Mouse (Mus musculus) 3T3-L1 (cell line): Measurements from ENCODE around the gene Trim42.
A peak's percentile ranks its signal among the peaks of the same experiment; 100 is the strongest.

Experiments
- DNase-seq: peaks from one replicate; pipeline ENCODE4 v3.0.0-alpha.2; 2015; ENCODE audit warnings: low read depth, low spot score

Trim42 gene

GRCm38 (mm10) chr9:97369591-97369990 is at the start of gene Trim42:
Gene Trim42 (minus strand): TSS chr9:97369958.
- no peak for DNase-seq

GRCm38 (mm10) chr9:97414876-97415668 is 45.3 kb upstream of the Trim42 start:
- DNase-seq, result no peak

- DNase-seq, result no peak
Measured at GRCm38 (mm10) chr9:97408142-97408541, 38.4 kb upstream of the Trim42 start.

GRCm38 (mm10) chr9:97356441-97356840 is 13.3 kb downstream of the Trim42 start:
- no peak for DNase-seq

GRCm38 (mm10) chr9:97344767-97345297 is 24.9 kb downstream of the Trim42 start:
- DNase-seq, result no peak

- no peak for DNase-seq
Measured at GRCm38 (mm10) chr9:97341772-97342171, 28.0 kb downstream of the Trim42 start.

- DNase-seq, result peak; percentile 58
Measured at GRCm38 (mm10) chr9:97322846-97323245, 46.9 kb downstream of the Trim42 start.

GRCm38 (mm10) chr9:97322120-97322519 is 47.6 kb downstream of the Trim42 start:
- DNase-seq, result no peak

- no peak for DNase-seq
Measured at GRCm38 (mm10) chr9:97315421-97316055, 54.2 kb downstream of the Trim42 start.

- peak; percentile 4 for DNase-seq
Measured at GRCm38 (mm10) chr9:97311614-97312013, 58.1 kb downstream of the Trim42 start.

GRCm38 (mm10) chr9:97309509-97310053 is 60.2 kb downstream of the Trim42 start:
- no peak for DNase-seq

GRCm38 (mm10) chr9:97307705-97308485 is 61.9 kb downstream of the Trim42 start:
- DNase-seq, result no peak
